Mouse (Mus musculus) kidney, postnatal 14 days (tissue): ENCODE measurements around the gene Pkn2.
A peak's percentile ranks its signal among the peaks of the same experiment; 100 is the strongest.

Experiments
- DNase-seq: peaks from one replicate; pipeline ENCODE4 v3.0.0; 2022; ENCODE audit warnings: mixed read lengths

The Pkn2 gene

DNA sequence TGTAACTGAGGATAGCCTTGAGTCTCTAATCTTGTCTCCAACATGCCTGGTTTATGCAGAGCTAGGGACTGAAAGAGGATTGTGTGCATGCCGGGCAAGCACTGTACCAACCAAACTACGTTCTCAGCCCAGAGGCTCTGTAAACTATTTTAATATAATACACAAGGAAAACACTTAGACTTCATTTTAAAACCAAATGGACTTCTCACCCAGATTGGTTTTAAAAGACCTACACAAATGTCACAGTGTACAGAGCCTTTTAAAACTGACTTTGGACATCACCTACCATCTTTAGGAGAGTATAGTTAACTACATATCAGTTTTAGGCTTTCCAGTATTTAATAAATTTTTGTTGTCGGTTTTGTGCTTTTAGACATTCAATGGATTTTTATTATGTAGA lies 48.9 kb downstream of the Pkn2 start:
- DNase-seq, result no peak

- DNase-seq, result no peak
These were observed 55.2 kb downstream of the Pkn2 start for GRCm38 (mm10) chr3:142826449-142827146.

GRCm38 (mm10) chr3:142823606-142824005 lies 58.2 kb downstream of the Pkn2 start:
- peak; percentile 29 for DNase-seq

DNA sequence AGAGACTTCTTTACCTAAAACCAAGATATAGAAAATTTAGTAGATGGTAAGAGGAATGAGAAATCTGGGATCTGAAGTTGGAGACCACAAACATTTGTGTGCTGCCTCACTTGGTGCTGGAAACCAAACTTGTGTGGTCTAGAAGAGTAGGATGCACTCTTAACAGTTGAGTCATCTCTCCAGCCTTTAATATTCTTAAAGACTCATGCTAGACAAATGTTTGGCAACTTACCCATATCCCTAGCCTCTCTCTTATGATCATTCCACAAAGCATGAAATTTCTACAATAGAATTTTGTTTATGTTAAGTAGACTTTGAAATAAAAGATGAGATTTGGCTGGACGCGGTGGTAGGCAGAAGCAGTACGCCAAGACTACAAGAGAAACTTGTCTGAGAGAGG lies 64.3 kb downstream of the Pkn2 start:
- no peak for DNase-seq

DNA sequence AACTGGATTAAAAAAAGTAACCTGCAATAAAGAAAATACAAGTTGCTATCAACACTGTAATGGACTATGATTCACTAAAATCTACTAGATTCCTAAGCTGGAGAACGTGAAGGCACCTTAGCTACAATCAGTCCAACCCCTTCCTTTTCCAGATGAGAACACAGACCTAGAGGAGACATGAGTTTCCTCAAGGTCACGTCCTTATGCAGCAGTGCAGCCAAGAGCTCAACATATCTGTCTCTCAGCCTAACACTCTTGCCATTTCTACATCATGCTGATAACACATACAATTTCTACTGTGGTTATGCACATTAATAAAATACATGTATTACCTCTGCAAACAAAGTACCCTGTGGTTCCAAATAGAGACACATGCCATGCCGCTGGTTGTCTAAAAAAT lies 70.2 kb downstream of the Pkn2 start:
- no peak for DNase-seq

DNA sequence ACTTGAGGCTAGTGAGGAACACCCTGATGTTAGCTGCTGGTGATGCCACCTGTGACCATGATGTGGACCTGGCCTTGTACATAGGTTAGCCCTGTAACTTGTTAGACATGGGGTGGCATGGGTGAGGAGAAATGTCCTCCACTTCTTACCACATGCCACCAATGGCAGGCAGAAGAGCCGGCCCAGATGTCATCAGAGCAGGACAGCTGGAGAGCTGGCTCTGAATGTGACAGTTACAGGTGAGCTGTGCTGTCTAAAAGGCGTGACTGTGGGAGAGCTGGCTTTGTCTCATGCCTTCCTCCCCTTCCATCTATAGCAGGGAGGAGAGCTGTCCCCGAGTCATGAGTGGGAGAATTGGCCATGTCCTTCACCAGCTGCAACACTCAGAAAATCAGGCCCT lies 86.2 kb downstream of the Pkn2 start:
- no peak for DNase-seq

- no peak for DNase-seq
These were observed 95.3 kb downstream of the Pkn2 start for GRCm38 (mm10) chr3:142786423-142787072.

DNA sequence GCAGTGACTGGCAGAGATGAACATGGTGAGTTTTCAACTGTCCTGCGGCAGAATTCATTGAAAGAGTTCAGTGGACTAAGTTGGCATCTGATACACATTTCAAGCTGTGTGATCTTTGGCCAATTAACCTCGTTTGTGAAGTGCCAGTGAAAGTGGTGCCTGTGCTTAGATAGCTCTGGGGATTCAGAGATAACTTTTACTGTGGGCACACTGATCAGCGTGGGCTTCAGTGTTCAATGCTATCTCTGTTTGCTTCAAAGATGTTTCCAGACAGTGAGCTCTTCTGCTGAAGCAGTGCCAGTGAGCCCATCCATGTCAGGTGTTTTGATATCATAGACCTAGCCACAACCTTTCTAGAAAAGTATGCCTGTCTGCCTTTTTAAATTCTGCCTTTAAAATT lies 104.6 kb downstream of the Pkn2 start:
- DNase-seq, result no peak

DNA sequence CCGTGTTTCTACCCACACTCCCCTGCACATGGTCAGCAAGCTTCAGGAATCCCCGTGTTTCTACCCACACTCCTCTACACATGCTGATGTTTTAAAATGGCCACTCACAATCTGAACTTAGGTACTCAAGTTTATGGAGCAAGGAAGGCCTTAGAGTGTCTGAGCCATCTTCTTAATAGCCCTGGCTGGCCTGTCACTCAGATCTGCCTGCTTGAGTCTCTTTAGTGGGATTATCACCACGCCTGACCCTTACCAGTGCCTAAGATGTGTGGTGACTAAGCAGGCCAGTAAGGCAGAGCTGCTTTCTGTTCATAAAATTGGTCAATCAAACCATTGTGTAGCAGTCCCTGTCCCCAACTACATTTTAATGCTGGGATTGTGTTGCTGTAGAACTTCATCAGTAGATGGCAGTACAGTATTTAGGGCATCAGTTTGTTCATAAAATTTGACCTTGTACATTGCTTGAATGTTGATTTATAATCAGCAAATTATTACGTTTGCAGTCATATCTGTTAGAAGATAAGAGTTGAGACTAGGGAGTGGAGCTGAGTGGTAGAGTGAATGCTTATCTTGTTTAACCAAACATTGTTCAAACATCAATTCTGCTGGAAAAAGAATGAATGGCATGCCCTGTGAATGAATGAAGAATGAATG lies 108.1 kb downstream of the Pkn2 start:
- DNase-seq, result no peak

DNA sequence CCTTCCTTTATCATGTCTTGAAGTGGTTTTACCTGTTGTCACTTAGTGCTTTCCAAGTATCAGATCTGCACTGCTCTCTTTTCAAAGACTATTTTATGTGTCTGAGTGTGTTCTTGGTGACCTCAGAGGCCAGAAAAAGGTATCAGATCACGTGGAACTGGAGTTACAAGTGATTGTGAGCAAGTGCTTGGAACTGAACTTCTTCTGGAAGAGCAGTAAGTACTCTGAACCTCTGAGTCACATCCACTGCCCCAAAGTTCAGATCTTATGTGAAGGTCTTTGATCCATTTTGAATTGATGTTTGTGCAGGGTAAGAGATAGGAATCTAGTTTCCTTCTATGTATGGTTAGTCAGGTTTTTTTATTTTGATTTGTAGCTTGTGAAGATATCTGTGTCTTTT lies 111.3 kb downstream of the Pkn2 start:
- no peak for DNase-seq

GRCm38 (mm10) chr3:142768498-142768897 lies 113.3 kb downstream of the Pkn2 start:
- no peak for DNase-seq

DNA sequence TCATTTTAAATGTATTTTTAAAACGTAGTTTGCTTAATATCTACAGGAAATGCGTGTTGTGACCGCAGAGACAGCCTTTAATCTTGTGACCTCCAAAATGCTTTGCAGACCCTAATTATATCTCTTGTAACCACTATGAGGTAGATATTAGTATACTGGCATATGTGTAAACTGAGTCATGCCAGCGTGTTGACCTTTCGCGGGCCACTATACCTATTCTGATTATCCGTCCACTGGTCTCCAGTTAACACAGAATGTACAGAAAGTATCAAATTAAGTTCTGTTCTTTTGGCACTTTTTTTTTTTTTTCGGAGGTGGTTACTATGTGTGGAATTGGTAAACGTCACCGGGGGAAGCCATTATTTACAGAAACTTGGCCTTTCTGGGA lies 116.0 kb downstream of the Pkn2 start:
- DNase-seq, result no peak

DNA sequence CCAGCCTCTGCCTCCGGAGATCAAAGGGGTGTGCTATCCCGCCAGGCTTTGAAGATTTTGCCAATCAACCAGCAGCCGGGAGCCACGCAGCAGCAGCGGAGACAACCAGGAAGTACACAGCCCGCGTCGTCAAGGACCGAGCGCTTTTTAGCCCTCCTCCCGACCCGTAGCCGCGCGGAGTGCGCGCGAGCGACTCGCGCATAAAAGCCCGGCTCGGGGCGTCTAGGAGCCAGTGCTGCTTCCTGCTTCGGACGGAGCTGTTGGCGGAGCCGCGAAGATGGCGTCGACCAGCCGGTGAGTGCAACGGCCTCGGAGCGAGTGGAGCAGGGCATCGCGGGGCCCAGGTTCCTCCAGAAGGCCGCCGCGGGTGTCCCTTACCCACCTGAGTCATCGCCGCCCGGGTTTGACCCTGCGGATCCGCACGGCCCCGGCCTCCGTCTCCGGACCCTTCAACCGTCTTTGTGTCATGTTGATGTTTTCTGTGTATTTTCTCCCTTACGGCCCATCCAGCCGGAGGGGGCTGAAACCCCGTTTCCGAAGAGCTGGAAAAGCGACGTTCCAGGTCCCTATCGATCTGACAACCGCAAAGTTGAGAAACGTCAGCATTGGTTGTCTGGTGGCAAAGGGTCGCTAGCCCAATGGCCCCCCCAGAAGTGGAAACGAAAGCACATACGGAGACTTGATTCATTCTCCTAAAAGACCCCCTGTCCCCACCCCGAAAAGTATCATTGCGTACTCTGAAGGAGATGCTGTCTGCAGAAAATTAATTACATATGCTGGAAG lies 116.6 kb downstream of the Pkn2 start, which contains the start of gene Gtf2b:
TSS of gene Gtf2b (plus strand) at position 51 of the 783 bp plus-strand sequence.
- DNase-seq, result peak; percentile 95

GRCm38 (mm10) chr3:142760356-142760755 lies 121.4 kb downstream of the Pkn2 start:
- no peak for DNase-seq

DNA sequence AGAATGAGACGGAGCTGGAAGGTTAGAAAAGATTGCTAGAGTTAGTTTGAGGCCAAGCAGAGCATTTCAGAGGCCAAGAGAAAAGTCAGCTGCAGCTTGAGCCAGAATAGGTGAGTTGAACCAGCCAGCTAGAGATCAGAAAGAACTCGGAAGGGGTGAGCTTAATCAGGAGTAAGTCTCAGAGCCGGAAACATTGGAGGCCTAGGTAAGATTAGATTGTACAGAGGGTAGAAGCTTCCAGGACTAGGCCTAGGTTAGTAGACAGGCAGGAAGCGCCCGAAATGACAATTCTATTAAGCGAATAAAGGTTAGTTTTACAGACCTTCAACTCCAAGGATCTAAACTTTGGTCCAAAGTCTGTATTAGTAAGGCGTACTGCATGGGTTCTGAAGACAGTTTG lies 123.2 kb downstream of the Pkn2 start:
- DNase-seq, result no peak

GRCm38 (mm10) chr3:142757841-142758240 lies 124.0 kb downstream of the Pkn2 start:
- no peak for DNase-seq

DNA sequence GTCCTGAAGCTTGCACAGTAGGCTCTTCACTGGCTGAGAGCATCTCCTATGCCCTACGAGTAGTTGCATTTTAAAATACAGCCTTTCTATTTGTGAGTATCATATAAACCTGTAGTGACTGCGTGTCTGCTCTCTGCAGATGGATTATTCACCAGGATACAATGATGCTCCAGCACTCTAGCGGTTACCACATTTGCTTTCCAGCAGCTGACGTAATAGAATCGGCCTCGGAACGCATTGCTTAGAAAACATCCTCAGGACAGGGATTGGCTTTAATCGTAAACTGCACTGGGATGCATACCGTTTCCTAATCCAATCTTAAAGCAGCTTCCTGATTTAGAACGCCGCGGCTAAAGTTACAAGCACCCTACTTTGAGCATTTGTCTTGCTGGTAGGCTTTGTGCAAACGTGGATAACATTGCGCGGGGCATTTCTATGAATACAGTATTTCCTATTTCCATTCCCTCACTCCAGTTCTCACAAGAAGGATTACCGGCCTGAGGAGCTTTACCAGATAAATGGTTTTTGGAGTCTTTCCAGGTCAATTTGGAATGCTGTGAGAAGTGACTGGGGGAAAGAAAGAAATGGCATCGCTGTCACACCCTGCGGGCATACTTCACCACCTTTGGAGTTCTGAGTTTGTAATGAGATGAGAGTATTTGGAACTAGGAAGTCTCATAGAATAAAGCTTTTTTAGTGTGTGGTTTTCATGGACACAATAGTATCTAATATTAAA lies 126.5 kb downstream of the Pkn2 start:
- no peak for DNase-seq

DNA sequence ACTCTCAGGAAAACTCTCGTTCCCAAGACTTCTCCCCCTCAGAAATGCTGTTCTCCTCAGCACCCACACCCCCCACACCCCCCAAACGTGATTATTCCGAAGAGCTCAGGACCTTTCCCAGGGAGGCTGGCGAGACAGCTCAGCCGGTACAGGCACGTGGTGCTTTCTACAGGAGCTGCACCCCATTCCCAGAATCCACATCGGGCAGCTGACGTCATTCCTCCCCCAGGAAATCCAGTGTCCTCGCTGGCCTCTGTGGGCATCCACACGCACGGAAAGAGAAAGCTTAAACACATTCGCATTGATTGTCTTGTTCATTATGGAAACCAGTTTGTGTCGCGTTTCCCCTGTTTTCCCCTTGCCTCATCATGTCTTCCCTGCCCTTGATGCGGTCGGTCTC lies 132.7 kb downstream of the Pkn2 start:
- DNase-seq, result no peak

- peak; percentile 58 for DNase-seq
These were observed 134.1 kb downstream of the Pkn2 start for GRCm38 (mm10) chr3:142747673-142748072.

DNA sequence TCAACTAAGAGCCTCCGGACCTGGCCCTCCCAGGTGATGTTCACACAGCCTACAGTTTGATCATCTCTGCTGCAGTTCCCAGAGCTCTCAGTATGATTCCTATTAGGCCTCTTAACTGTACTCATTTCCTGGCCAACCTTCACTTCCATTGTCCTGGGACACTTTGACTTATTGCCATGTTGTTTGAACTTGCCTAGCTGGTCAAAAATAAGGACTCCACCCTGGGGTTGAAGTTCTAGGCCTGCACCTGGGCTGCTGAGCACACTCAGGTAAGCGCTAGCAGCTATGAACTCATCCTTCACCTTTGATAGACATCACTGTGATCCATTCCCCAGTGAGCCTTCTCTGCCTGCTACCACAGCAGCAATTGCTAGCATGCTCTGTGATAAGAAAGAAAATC lies 136.7 kb downstream of the Pkn2 start:
- no peak for DNase-seq

DNA sequence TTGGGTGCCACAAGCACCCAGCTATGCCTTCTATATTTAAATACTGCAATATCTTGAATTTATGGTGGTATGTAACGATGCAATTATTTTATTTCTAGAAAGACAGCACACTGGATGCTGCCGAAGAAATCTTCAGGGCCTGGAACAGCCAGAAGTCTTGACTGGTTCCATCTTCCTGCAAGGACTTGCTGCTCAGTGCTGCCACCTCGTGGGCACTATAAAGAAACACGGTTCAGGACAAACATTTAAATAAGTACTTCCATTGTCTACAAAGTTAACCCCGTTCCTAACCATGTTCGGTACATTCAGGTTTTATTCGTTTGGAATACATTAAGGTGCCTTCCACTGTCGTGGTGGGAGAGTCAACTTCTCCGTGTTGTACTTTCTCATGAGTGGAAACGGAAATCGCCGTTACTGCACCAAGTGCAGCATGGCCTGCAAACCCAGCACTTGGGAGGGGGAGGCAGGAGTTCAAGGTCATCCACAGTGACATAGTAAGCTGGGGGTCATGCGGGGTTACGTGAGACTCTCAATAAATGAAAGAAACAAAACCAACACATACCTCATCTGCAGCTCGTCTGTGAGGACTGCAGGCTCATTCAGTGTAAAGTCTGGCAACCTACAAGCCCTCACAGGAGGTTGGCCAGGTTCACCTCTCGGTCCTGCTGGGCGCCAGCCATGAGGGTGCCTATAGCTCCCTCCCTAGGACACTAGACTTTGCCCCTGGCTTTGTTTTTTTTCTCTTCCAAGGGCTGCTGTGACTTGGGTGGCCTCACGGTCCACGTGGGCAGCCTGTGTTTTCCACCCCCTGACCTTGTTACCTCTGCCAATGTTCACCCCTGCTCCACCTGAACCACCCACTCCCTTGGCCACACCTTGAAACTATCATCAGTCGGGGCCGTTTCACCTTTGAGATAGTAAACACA lies 137.6 kb downstream of the Pkn2 start:
- DNase-seq, result peak; percentile 52
